Mouse (Mus musculus) macrophage (primary cell): ENCODE results near the gene Gm20931. TPM values are rescaled to one million over a fixed set of nuclear protein-coding genes. Genes with fewer than 3 reads are reported as not detected.
"Not testable (repeated sequence)": the region's sequence is repeated elsewhere in the genome, so short reads cannot be mapped to it uniquely, and the experiment has no call there.

Experiments
- H3K27ac ChIP-seq: fragments of 350-480 bp; formaldehyde crosslinking; 2 replicates; pipeline ENCODE4 v1.9.0; 2021
- H3K36me3 ChIP-seq: fragments of 350-480 bp; formaldehyde crosslinking; 2 replicates; pipeline ENCODE4 v1.9.0; 2021; ENCODE audit errors: inconsistent target
- H3K4me3 ChIP-seq: fragments of 350-480 bp; formaldehyde crosslinking; 2 replicates; pipeline ENCODE4 v1.9.0; 2021; ENCODE audit errors: inconsistent target
- H3K79me2 ChIP-seq: fragments of 350-480 bp; formaldehyde crosslinking; 2 replicates; pipeline ENCODE4 v1.9.0; 2021; ENCODE audit errors: inconsistent target
- WGBS: methylation state at CpG from one replicate; pipeline ENCODE4 v1.1.7; 2026; ENCODE audit warnings: inconsistent platforms; ENCODE audit not compliant: missing documents; 5-methylcytosine and 5-hydroxymethylcytosine counted together
- polyA plus RNA-seq: library from polyadenylated mRNA; stranded (reverse); fragments of 250-400 nt; gene quantifications from 3 replicates; pipeline ENCODE4 v1.2.4, GENCODE M21; 2018; ENCODE audit warnings: inconsistent platforms
- total RNA-seq, 78 experiments: library from RNA; depleted of rRNA; stranded (reverse); fragments of 250-400 nt; gene quantifications; 1 replicate in 9 of 78; 2 replicates in 24 of 78; 3 replicates in 43 of 78; 4 replicates in 2 of 78; pipeline ENCODE4 v1.2.4; 2018; ENCODE audit warnings: inconsistent platforms in 56 of 78

The Gm20931 gene
- not detected for total RNA-seq (2018; cell fraction: chromatin; rRNA removed)
- total RNA-seq (2018; cell fraction: cytosol; rRNA removed) = not detected
- total RNA-seq (2018; cell fraction: nucleus; rRNA removed) = not detected
- not detected in 3 replicates for polyA plus RNA-seq

DNA sequence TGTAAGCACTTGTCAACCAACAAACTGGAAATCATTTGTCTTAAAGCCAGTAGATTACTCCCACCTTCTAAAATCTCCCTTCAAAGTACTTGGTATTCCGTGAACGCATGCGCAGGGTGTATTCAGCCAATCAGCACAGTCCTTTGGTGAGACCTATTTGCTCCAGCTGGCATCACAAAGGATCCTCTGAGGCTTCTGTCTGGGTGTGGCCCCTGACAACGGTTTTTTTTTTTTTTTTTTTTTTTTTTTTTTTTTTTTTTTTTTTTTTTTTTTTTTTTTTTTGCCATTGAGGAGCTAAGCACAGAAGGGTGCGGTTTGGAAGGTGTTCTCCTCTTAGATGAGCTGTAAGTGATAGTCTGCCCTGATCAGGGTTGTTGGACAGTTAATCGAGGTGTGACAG lies at the start of gene Gm20931:
Gene Gm20931 (plus strand): TSS at position 301 of the 400 bp plus-strand sequence.
- not testable (repeated sequence) for H3K79me2 ChIP-seq, H3K36me3 ChIP-seq, H3K27ac ChIP-seq, H3K4me3 ChIP-seq
- no CpG with 5 or more reads among the region's 6 CpGs for WGBS
